Mouse (Mus musculus) thymus, postnatal 0 days (tissue): Measurements from ENCODE around the gene Lmx1a. TPM values are rescaled to one million over a fixed set of nuclear protein-coding genes. Genes with fewer than 3 reads are reported as not detected.

Experiments used
- DNase-seq: peaks from one replicate; pipeline ENCODE4 v3.0.0-alpha.2; 2015; ENCODE audit warnings: low spot score
- polyA plus RNA-seq: library from polyadenylated mRNA; unstranded; fragments of >200 nt; fragmentation: Nextera tagmentation; extraction: Ambion mirVana; gene quantifications from 2 replicates; pipeline ENCODE4 v1.2.1, GENCODE M21; 2015

Gene Lmx1a
- polyA plus RNA-seq, 1 experiment from 2014 or later, result 0.08 TPM

DNA sequence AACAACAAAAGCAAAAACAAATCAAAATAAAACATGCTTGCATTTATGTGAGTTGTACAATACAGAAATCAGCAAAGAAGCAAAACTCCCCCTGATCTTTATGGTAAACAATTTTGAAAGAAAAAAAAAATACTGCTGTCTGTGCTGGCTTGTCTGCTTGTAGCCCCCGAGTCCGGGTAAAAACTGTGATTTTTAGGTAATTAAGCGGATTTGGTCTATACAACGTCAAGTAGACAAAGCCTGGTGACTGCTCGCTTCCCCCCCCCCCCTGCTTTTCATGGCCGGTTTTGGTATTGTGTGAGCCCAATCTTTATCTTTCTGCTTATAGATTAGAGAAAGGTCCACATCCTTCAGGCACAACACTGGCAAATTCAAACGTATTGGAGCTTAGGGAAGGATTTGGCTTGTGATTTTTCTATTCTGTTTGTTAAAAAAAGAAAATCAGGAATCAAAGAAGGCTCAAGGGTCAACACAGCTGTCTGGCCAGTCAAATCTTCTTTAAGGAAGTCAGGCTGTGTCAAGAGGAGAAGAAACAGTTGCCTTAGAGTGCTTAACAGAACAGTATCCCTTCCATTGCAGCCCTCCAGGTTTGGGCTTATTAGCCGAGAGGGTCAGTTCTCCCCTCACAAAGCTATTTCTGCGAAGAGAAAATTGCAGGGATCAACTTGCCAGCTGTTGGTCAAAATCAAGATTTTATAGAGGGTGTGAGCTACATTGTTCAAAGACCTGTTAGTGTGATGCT lies 4.6 kb downstream of the Lmx1a start:
- no peak for DNase-seq

DNA sequence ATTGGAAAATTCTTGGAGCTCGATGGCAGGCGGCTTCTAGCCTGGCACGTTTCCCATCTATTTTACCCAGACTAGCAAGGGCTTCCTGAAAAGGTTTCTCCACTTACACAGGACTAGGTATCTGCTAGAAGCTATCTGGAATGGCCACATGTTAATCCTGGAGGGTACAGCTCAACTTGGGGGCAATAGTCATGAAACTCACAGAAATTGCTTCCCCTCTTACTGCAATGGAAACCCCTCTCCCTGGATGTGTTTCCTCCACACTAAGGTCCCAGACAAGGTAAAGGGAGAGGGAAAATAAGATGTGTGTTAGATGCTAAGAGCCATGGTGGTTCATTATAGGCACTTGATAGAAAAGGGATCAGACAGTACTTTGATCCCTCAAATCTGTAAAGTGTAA lies 5.7 kb downstream of the Lmx1a start:
- DNase-seq, result no peak

DNA sequence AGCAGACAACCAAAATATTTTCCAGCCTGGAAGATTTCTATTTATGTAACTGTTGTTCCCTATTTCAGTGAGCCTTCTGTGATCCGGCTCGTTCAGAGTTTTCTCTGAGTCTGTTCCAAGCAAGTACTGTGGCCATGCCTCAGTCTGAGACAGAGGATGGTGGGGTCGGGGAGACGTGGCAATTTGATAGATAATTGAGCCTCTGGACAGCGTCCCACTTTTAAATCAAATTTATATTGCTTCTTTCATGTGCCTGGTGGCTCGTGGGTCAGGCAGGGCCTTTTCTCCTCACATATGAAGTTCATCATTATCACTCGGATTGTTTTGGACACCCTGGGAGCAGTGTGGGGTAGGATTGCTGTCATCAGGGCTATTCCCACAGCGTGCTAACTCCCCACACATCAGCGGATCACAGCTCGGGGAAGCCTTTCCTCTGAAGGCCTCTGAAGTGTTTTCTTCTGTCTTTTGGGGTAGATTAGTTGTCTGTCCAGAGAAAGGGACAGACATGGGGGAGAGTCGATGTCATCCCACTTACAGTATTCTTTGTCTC lies 6.9 kb downstream of the Lmx1a start:
- DNase-seq, result no peak

DNA sequence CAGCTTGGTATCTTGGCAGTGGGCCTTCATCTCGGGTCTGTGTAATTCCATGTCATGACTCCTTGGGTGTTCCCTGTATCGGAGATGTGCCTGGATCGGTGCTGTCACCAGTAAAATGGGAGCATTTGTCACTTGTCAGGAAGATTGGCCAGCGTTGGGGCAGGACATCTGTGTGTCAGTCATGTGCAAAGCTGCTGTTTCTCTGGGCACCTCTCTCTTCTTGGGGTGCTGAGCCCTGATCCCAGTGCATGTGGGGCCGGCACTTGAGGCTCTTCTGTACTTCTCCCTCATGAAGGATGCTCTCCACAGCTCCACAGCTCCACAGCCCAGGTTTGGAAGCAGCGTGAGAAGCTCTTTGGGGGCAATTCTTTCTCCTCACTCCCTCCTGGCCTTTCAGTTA lies 10.7 kb downstream of the Lmx1a start:
- no peak for DNase-seq

DNA sequence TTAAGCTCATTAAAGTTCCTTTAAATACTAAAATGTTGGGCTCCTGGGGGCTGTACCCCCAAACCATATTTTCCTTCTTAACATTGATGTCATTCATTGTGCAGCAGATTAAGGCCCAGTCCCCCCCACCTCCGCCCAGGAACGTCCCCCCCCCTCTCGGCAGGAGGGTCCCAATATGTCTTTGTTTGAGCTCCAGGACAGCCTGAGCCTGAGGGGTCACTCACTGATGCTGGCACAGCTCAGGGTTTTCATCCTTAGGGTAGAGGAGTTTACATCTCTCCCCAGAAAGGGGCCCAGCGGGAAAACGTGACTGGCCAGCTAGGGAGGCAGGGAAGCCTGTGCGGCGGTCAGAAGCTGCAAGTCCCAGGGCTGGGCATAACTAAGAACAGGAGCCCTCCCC lies 11.2 kb downstream of the Lmx1a start:
- DNase-seq, result no peak

DNA sequence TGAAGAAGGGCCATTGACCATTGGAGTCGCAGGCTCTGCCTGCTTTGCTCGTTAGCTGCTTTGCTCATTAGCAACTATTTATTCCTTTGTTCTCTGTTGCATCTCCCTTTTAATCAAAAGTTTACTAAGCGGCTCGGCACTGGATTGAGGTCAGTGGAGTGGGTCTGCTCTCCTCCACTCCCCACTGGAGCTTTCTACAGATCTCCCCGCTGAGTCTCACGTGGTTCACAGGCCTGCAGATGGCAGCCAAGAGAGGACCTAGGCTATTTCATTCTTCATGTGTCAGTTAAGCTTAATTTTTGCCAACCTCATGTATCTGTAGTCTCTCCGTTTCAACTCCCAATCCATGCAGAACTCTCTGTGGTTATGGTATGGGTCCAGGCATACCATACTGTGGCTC lies 16.5 kb downstream of the Lmx1a start:
- DNase-seq, result no peak

DNA sequence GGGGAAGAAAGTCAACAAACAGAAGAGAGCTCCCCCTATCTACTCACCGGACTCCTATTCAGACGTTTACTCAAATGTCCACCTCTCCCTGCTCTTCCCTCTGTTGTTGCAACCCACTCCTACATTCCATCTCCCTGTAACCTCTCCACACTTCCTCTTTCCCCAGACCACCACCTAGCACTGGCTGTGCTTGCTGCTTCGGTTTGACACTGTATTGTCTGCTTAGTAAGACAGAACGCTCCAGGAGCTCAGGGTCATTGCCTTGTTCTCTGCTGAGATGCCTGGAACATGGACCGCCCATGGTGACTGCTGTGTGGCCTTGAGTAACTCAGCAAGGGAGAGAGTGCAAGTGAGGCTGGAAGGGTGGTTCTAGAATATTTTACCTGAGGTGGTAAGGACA lies 19.7 kb downstream of the Lmx1a start:
- no peak for DNase-seq

DNA sequence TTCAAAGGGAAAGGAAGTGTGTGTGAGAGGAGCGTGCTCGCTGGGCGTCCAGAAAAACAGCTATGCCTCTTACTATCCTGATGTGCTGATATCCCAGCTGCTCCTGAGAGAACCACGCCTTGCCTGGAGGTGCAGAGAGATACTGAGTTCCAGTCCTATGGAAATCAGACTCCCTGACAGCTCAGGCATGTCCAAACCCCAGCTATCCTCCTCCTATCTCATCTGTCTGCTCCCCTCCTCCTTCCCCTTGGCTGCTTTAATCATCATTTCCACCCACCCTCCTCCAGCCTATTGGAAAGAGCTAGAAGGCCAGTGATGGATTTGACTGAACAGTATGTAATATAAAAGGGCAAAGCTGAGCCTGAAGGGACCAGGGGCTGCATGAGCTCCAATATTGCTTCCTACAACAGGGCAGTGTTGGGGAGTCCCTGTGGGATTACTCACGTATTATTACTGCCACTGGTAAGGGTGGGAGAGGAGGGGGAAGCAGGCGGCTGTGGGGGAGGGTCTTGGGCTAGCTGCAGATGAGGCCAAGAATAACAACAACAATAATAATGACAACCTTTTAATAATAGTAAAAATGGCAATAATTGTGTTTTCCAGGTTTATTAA lies 26.8 kb downstream of the Lmx1a start:
- DNase-seq, result no peak

DNA sequence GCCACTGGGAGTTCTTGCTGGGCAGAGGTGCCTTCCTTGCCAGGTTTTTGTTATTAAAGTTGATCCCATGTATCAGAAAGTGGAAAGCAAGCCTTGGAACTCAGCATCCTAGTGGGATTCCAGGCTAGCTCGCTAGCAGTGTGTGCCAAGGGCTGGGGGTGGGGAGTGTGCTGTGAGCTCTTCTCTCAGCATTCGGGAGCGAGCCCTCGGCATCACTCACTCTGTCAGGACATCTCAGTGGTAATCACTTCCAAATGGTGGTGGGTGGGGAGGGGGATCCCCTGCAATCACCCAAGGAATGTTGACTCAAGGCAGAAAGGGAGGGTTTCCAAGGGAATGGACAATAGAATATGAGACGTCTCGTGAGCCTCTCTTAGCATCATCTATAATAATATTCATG lies 45.4 kb downstream of the Lmx1a start:
- no peak for DNase-seq

DNA sequence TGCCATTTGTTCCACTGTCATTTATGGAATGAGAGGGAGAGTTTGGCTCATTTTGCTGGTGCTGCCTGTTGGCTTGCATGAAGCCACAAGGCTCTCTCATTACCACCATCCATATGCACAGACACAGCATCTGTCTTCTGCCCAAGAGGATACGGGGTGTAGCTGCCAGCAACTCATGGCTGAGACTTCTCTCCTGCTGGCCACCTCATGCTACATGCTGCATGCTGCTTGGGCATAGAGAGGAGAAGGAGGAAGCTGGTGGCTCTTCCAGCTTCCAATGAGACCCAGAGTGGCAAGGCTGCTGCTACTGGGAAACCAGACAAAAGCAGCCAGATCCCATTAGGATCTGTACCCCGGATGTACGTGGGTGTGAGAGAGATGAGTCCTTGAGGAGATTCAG lies 47.8 kb downstream of the Lmx1a start:
- DNase-seq, result no peak

DNA sequence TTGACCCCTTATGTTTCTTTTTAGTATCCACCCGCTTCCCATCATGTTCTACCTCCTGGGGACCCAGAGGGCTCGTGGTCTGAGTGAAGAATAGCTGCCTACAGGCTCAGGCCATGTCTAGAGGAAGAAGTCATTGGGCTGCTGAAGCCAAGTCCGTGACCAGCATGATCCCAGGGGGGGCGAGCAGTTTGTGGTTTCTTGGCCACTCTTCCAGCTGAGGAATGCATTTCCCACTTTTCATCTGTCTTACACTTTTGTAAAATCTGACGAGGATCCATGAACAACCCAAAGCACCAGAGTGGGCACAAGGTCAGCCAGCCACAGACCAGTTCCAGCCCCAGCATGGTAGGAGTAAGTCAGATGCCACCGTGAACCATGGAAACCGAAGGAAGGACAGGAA lies 50.2 kb downstream of the Lmx1a start:
- DNase-seq, result no peak

DNA sequence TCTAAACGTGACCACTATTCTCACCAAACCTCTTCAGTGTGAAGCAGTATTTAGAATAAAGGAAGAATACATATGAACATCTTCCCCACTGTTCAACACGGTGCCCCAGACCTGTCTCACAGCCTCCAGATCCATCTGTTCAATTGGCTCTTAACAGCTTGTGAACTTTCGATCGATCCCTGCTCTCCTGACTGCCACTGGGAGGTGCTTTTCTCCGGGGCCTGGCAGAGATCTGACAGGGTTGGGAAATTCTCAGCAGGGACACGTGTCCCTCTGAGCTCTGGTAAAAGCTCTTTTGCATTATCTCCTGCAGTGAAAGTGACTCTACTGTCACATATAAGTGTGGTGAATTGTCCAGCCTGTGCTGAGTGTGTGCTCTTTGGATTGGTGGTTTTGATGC lies 57.6 kb downstream of the Lmx1a start:
- no peak for DNase-seq

DNA sequence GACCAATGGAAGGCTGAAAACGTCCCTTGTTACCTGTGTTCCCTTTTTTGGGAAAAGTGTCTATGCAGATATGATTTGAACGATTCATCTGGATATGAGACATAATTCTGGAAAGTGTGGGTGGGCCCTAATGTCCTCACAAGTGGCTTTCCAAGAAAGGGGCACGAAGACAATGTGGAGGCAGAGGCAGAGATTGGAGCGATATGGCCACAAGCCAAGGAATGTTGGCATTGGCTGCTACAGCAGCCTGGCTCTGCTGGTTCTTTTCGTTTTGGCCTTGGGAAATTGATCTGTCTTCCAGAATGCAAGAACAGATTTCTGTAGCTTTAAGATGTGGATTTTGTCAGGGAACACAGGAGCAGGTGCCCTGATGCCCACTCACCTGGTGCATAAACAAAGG lies 63.6 kb downstream of the Lmx1a start:
- no peak for DNase-seq

DNA sequence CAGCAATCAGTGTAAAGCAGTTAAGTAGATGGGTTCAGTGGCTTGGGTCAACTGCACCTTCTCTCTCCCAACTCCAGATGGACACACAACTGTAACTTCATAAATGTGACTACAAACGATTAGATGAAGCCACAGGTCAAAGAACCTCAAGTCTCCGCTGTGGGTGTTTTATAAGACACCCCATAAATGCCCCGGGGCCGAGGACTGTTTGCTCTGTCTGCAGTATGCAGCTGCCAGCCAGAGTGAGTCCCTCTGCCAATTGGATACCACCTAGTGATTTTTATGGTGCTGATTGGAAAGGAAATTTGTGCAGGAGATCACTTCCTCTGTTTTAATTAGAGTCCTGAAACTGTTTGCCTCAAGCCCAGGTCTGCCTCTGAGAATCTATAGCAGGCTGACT lies 65.0 kb downstream of the Lmx1a start:
- DNase-seq, result no peak

DNA sequence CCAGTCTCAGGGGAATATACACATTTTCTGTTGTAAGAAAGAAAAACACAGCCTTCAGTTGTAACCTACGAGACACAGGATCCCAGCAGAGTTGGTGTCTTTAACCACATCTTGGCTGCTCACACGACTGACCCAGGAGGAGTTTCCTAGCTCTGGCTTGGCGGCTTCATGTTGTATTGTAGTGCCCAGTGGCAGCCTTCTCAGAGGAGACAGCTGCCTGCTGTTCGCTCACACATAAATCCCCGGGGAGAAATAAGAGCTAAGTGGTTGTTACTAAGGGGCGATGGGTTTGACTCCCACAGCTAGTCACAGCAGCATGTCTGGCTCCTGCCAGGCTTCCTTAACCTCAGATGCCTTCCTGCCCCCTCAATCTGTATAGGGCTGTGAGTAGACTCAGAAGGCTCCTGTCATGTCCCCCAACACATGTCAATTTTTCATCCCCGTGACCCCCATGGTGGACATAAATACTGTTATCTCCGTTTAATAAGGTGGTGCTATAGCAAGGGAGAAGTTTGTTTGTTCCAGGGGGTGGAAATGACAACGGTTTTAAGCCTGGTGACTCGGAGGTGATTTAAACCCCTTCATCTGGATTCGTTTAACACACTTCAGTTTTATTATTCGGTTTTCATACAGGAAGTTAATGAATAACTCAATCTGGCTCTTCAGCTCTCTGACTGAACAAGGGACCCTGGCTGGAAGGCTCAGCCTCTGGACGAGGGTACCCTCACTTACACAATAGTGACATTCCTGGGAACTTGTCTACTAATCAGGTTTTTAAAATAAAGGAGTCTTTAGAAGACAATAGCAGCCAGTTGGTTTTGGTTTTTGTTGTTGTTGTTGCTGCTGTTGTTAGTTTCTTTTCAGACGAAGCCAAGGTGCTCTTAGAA lies 65.8 kb downstream of the Lmx1a start:
- no peak for DNase-seq

DNA sequence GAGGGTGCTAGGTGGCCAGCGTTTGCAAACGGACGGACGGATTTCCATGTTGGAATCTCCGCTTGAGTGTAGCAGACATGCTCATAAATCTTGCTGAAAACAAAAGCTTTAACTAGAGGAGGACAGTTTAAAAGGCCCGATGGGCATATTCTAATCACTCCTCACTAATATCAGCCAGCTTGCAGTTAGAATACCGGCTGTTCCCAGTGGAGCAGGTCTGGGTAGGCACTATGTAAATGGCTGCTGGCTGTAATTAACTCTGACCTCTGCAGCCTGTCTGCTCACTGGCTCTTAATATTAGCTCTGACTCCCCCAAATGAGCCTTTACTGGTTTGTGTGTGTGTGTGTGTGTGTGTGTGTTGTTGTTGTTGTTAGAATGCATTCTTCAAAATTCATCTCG lies 69.2 kb downstream of the Lmx1a start:
- DNase-seq, result no peak

DNA sequence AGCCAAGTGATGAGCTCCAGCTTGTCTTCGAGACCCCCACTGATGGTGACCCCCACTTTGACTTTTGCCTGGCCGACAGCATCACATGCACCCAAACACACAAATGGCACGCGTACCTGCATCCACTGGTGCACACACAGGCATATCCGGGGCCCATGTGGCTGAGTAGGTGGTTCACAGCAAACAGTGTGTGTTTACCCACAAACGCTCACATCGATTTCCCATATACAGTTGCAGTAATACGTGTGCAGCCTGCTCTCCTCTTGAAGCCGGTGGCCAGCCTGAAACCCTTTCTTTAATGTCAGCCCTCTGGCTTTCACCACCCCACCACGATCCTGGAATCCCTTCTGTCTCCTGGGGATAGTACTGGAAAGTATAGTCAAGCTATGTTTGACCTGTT lies 71.3 kb downstream of the Lmx1a start:
- no peak for DNase-seq

DNA sequence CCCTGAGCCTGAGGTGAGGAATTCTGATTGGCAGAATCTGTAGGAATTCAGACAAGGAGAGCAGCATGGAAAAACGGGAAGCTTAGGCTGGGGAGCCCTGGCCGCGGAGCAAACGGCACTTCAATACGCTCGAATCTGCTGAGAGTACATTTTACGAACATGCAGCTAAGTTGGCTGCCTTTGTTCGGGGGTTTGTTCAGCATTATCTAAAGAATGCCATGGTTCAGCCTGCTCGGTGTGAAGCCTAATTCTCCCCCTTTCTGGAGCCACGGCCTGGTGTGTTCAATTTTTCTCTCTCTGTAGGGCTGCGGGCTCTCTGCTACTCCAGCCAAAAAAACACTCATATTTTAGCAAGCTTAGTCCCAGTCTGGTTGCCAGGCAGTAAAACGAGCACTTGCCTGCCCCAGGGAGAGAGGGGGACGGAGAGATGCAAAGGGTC lies 72.8 kb downstream of the Lmx1a start:
- no peak for DNase-seq

DNA sequence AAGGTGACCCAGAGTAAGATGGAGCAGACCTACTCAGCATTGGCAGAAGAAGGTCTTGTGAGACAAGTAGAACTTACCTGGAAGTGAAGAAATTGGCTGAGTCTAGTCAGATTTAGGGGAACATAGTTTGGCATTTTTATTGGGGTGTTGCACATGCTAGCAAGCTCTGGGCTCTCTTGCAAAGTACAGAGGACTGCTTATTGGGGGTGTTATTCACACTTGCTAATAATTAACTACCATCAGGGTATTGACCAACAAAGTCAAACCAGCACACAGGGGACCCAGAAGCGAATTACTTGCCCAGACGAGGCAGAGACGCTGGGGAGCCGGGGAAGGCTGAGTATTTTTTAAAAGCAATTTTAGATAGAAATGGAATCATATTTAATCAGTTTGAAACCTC lies 77.6 kb downstream of the Lmx1a start:
- no peak for DNase-seq

DNA sequence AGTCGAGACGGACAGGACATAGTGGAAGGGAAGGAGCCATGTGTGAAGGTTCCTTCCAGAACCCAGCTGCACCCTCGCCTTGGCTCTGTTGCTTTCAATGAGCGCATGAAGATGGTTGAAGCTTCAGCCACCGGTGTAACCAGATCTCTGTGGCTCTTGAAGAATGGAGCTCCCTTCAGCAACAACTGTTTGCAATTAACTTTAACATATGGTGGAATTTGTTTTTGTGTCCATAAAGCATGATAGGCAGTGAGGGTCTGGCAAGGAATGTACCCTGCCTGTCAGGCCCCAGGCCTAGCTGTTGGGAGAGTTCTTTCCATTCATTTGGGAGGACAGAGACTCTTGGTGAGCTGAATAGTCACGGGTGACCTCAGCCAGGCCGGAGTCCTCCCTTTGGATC lies 81.4 kb downstream of the Lmx1a start:
- DNase-seq, result no peak

DNA sequence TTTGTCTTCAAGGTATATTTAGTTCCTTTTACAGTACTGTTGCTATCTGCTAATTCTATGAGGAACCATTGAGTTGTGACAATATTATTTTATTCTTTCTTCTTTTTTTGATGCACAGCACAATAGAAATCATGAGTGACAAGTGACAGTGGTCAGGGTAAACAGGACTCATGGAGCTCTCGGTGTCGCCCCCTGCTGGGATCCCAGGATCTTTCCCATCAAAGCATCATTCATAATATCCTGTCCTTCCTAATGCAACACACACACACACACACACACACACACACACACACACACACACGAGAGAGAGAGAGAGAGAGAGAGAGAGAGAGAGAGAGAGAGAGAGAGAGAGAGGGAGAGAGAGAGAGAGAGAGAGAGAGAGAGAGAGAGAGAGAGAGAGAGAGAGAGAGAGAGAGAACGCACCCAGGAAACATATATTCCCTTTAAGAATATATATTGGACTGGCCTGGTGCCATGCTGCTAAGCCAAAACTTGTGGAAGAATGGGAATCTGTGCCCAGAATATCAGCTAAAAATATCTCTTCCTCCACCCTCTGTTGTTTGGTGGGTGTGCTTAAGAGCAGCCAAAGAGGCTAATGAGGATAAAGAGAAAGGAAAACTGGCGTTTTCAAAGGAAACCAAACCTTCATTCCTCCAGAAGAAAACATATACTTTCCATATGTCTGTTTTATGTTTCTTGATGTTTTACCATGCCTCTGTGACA lies 90.9 kb downstream of the Lmx1a start:
- DNase-seq, result no peak
